Mouse (Mus musculus): ENCODE results near the gene Olfr974. TPM values are rescaled to one million over a fixed set of nuclear protein-coding genes. Genes with fewer than 3 reads are reported as not detected.

The Olfr974 gene
- not detected for total RNA-seq (2023)

GRCm38 (mm10) chr9:39937201-39937600, at the start of gene Olfr974:
Gene Olfr974, plus strand, starts transcription at chr9:39937501.

DNA sequence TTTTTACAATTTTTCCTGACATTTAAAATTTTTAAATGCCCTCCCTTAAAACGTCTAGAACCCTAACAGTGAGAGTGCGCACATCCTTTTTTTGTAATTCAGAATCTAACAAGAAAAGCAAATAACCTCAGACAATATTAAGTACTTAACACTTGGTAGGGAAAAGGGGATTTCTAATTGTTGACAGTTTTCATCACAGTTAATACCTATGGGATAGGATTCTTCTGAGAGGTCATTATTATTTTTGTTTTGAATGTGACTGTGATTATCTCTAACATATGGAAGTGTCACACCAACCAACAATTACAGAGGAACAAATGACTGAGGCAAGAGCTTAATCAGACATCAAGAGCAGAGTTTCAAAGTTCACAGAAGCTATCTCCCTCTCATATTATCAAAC, 30.3 kb upstream of the Olfr974 start, which contains the start of gene Olfr229:
Gene Olfr229 (plus strand): TSS at position 301 of the 400 bp plus-strand sequence.

DNA sequence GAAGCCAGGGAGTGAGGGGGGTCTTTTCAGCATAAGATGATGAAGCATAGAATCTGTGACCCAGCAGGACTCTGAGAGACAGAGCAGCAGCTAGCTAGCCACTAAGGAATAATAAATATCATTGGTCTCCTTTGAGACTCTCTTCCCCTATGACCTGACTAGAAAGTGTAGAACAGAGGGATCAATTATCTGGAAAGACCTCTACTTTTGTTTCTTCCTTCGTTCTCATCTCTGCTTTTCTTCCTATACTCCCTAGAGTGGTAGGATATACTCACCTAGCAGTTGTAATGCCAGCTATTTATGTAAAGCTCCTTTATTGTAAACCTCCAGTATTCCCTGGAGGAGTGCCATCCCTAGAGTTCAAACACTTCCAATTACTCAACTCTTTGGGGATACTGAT, 14.6 kb downstream of the Olfr974 start, which contains the start of gene Olfr975:
Gene Olfr975 (minus strand): TSS at position 101 of the 400 bp plus-strand sequence.

DNA sequence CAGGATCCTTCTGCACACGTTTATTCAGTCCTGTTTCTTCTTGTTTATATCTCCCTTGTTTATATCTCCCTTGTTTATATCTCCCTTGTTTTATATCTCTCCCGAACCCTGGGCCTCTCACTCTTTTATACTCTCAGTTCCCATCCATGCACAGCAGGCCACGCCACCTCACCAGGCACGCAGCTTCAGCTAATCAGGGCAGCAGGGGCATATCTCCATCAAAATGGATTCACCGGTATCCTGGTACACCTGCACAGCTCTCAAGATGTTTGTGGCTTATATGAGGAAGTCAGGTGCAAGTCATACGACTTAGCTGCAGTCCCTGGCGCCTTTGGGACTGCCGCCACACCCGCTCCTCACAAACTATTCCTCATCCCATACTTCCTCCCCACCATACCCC, 23.7 kb downstream of the Olfr974 start, which contains the start of gene Olfr976:
Gene Olfr976 (minus strand): TSS at position 101 of the 400 bp plus-strand sequence.

DNA sequence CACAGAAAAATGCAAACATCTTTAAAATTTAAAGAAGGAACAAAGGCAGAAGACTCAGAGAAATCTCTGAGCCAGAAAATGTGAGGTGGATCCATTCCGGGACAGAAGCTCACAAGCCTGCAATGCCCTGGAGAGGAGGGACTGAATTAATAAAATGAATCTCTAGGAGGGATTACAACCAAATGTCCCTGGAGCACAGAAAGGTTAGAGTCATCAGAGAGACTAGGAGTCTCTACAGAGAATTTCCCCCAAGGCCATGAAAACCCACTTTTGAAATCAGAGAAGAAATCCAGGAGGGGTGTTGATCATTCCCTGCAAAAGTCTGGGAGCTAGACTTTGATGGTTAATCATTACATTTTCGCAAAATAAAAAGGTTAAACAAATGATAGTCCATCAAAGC, 54.5 kb downstream of the Olfr974 start, which contains the start of gene Olfr978:
Gene Olfr978 (plus strand): TSS at position 301 of the 400 bp plus-strand sequence.

Other genes with a start within 250 kb of the Olfr974 start
- gene Olfr149, start 230.4 kb upstream of the Olfr974 start, total RNA-seq (2023) = not detected
- not detected for gene Olfr965, start 226.1 kb upstream of the Olfr974 start, total RNA-seq (2023)
- not detected for gene Olfr150, start 206.5 kb upstream of the Olfr974 start, total RNA-seq (2023)
- not detected for gene Olfr967, start 191.3 kb upstream of the Olfr974 start, total RNA-seq (2023)
- not detected for gene Olfr968, start 154.2 kb upstream of the Olfr974 start, total RNA-seq (2023)
- gene Olfr969, start 146.6 kb upstream of the Olfr974 start, total RNA-seq (2023) = not detected
- gene Olfr970, start 128.6 kb upstream of the Olfr974 start, total RNA-seq (2023) = not detected
- gene Olfr971, start 100.6 kb upstream of the Olfr974 start, total RNA-seq (2023) = not detected
- gene Olfr972, start 71.1 kb upstream of the Olfr974 start, total RNA-seq (2023) = not detected
- not detected for gene Olfr229, start 30.2 kb upstream of the Olfr974 start, total RNA-seq (2023)
- not detected for gene Olfr975, start 14.5 kb downstream of the Olfr974 start, total RNA-seq (2023)
- gene Olfr976, start 23.6 kb downstream of the Olfr974 start, total RNA-seq (2023) = not detected
- gene Olfr978, start 54.6 kb downstream of the Olfr974 start, total RNA-seq (2023) = not detected
- gene Olfr979, start 66.0 kb downstream of the Olfr974 start, total RNA-seq (2023) = not detected
- not detected for gene Olfr980, start 72.1 kb downstream of the Olfr974 start, total RNA-seq (2023)
- gene Olfr981, start 84.0 kb downstream of the Olfr974 start, total RNA-seq (2023) = not detected
- gene Olfr982, start 136.3 kb downstream of the Olfr974 start, total RNA-seq (2023) = not detected
- gene Olfr983, start 156.1 kb downstream of the Olfr974 start, total RNA-seq (2023) = not detected
- not detected for gene Olfr984, start 176.7 kb downstream of the Olfr974 start, total RNA-seq (2023)
- gene Olfr985, start 192.7 kb downstream of the Olfr974 start, total RNA-seq (2023) = not detected
- not detected for gene Tmem225, start 210.6 kb downstream of the Olfr974 start, total RNA-seq (2023)
- not detected for gene Olfr986, start 243.4 kb downstream of the Olfr974 start, total RNA-seq (2023)

All from CD4-positive naive resting alpha-beta T cell, adult 76 days (primary cell).